Mouse (Mus musculus) cerebellum, adult 2 months (tissue): Measurements from ENCODE around the gene Snrpb. TPM values are rescaled to one million over a fixed set of nuclear protein-coding genes. Genes with fewer than 3 reads are reported as not detected.

Experiments used
- DNase-seq, 2 experiments: peaks; one replicate each; pipeline ENCODE4 v3.0.0; 2021
- H3K27ac ChIP-seq: fragments of 200-500 bp; 2 replicates; pipeline ENCODE4 v1.5.1; 2012; ENCODE audit warnings: low read length, control low read depth, inconsistent platforms; ENCODE audit not compliant: insufficient read depth
- H3K27me3 ChIP-seq: fragments of 200-500 bp; 2 replicates; pipeline ENCODE4 v1.6.1; 2012; ENCODE audit warnings: inconsistent platforms, mild to moderate bottlenecking, low read length, moderate library complexity; ENCODE audit not compliant: control insufficient read depth, insufficient read depth
- H3K4me1 ChIP-seq: fragments of 200-500 bp; 2 replicates; pipeline ENCODE4 v1.6.1; 2011; ENCODE audit warnings: low read length; ENCODE audit not compliant: control insufficient read depth, insufficient read depth
- H3K4me3 ChIP-seq: fragments of 200-500 bp; replicated peaks from 2 replicates; pipeline ENCODE3; 2011; ENCODE audit warnings: mild to moderate bottlenecking, low read depth, low read length, control low read depth; ENCODE audit not compliant: insufficient read depth
- CTCF ChIP-seq: fragments of 200-500 bp; IDR thresholded peaks from 2 replicates; pipeline ENCODE4 v1.5.1; 2011; ENCODE audit warnings: low read depth, mild to moderate bottlenecking, control low read depth, low read length, moderate library complexity, borderline replicate concordance; ENCODE audit not compliant: insufficient read depth
- POLR2A ChIP-seq: fragments of 200-500 bp; IDR thresholded peaks from 2 replicates; pipeline ENCODE4 v1.6.1; 2011; ENCODE audit warnings: low read length, control low read depth, borderline replicate concordance; ENCODE audit not compliant: insufficient read depth
- WGBS: fragments of 180-500 bp; shearing (Covaris S2); methylation state at CpG from one replicate; pipeline ENCODE4 v1.1.7; 2018; 5-methylcytosine and 5-hydroxymethylcytosine counted together
- polyA plus RNA-seq: library from polyadenylated mRNA; depleted of rRNA; stranded (reverse); fragments of >200 nt; gene quantifications from 2 replicates; pipeline ENCODE4 v1.2.3, GENCODE M21; 2012

The Snrpb gene
- polyA plus RNA-seq, 1 experiment = 168 TPM

GRCm38 (mm10) chr2:130157231-130158087, 21.7 kb downstream of the Snrpb start:
- H3K4me3 ChIP-seq = no peak overlapping the region
- no peaks in the 10 kb centered on the region for H3K27me3 ChIP-seq
- H3K27ac ChIP-seq = no peak overlapping the region
- no peak for DNase-seq
- H3K4me1 ChIP-seq = no peaks in the 10 kb centered on the region
- TF ChIP-seq CTCF (no peak), POLR2A (no peak)
- WGBS = 43% methylated on average over 14 of the region's 14 CpGs

DNA sequence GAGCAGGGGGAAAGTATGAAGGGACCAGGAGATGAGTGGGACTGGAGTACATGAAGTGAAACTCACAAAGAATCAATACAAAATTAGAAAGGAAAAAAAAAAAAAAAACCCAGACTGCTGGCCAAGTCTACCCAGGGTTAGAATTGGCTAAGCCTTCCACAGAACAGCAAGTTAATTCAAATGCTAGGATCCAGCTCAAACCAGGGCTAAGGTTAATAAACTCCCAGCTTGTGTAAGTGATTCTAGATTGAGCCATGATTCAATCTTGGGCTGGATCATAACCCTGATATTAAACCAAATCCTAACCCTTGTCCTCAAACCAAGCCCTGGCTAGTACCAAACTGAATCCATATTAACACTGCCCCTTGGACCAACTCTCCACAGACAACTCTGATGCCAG, 23.4 kb downstream of the Snrpb start:
- Histone ChIP-seq H3K27ac (no peak overlapping the region), H3K4me3 (no peak overlapping the region), H3K27me3 (no peaks in the 10 kb centered on the region), H3K4me1 (no peaks in the 10 kb centered on the region)
- TF ChIP-seq CTCF (no peak), POLR2A (no peak)
- DNase-seq = no peak

DNA sequence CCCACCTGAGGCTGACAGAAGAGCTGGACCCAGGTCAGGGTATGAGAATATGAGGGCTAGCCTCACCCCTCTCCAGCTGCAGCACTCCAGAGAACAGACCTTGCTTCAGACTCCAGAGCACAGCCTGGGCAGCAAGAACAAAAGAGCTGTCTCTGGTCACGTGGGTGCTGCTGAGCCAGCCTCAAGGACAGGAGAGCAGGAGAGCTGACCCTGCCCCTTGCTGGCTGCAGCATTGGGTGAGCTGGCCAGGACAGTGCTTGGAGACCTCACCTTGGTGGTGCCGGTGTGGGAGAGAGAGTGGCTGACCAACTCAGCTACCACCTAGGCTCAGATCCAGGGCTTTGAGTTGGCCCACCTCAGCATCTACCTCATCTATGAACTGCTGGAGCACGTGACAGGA, 24.0 kb downstream of the Snrpb start:
- Histone ChIP-seq H3K4me3 (no peak overlapping the region), H3K27me3 (no peaks in the 10 kb centered on the region), H3K27ac (no peak overlapping the region), H3K4me1 (no peaks in the 10 kb centered on the region)
- 68% methylated on average over 3 of the region's 3 CpGs for WGBS
- TF ChIP-seq CTCF (no peak), POLR2A (no peak)
- DNase-seq = no peak

- Histone ChIP-seq H3K27me3 (no peaks in the 10 kb centered on the region), H3K27ac (no peak overlapping the region), H3K4me3 (no peak overlapping the region), H3K4me1 (no peaks in the 10 kb centered on the region)
- no peak for DNase-seq
- TF ChIP-seq POLR2A = no peak
- 61% methylated on average over 5 of the region's 5 CpGs for WGBS
These were observed 33.0 kb downstream of the Snrpb start for GRCm38 (mm10) chr2:130146089-130146668.

- TF ChIP-seq CTCF (no peak), POLR2A (no peak)
- no peaks in the 10 kb centered on the region for H3K27me3 ChIP-seq
- no peaks in the 10 kb centered on the region for H3K4me1 ChIP-seq
- H3K27ac ChIP-seq = no peak overlapping the region
- WGBS = 76% methylated on average over 23 of the region's 23 CpGs
- no peak overlapping the region for H3K4me3 ChIP-seq
- no peak for DNase-seq
These were observed 34.4 kb downstream of the Snrpb start for GRCm38 (mm10) chr2:130144703-130145324.

DNA sequence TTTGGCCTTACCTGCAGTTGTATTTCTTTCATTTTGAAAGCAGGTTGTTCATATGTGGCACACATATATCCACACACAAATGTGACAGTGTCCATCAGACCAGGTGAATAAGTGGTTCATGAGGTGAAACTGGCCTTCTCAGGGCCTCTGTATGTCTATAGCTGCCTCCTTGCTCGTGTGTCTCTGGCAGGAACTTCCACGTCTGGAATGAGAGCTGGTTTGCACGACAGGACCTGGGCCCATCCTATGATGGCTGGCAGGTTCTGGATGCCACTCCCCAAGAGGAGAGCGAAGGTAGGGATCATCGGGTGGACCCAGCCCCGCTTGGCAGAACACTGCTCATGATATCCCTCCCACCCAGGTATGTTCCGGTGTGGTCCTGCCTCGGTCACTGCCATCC, 36.2 kb downstream of the Snrpb start:
- Histone ChIP-seq H3K27ac (no peak overlapping the region), H3K27me3 (no peaks in the 10 kb centered on the region), H3K4me3 (no peak overlapping the region), H3K4me1 (no peaks in the 10 kb centered on the region)
- 93% methylated on average over 8 of the region's 8 CpGs for WGBS
- no peak for DNase-seq
- no peak for TF ChIP-seq CTCF
- no peak for TF ChIP-seq POLR2A

GRCm38 (mm10) chr2:130129687-130130086, 49.5 kb downstream of the Snrpb start:
- no peaks in the 10 kb centered on the region for H3K27me3 ChIP-seq
- H3K4me3 ChIP-seq = no peak overlapping the region
- WGBS = 48% methylated on average over 1 of the region's 1 CpGs
- DNase-seq = no peak
- TF ChIP-seq POLR2A (no peak), CTCF (no peak)
- no peaks in the 10 kb centered on the region for H3K4me1 ChIP-seq
- no peak overlapping the region for H3K27ac ChIP-seq

- TF ChIP-seq POLR2A (no peak), CTCF (no peak)
- Histone ChIP-seq H3K27ac (no peak overlapping the region), H3K4me1 (peaks cover 4% of the 10 kb centered on the region; the same call in 1 of the 2 replicates), H3K27me3 (no peaks in the 10 kb centered on the region), H3K4me3 (no peak overlapping the region)
- WGBS = 62% methylated on average over 1 of the region's 1 CpGs
- DNase-seq = no peak
These were observed 53.1 kb downstream of the Snrpb start for GRCm38 (mm10) chr2:130126073-130126472.
